Mouse (Mus musculus): ENCODE results near the gene Nemp1. TPM values are rescaled to one million over a fixed set of nuclear protein-coding genes. Genes with fewer than 3 reads are reported as not detected.

Nemp1 gene
- polyA plus RNA-seq, 1 experiment from 2014 or later: 8.3 TPM

- H3K27ac ChIP-seq (ENCODE audit: low read length): no peak overlapping the region
These were observed 71.6 kb downstream of the Nemp1 start for GRCm38 (mm10) chr10:127738151-127738882.

GRCm38 (mm10) chr10:127739083-127739660 is 72.5 kb downstream of the Nemp1 start, which contains the start of gene Zbtb39:
Gene Zbtb39, plus strand, starts transcription at chr10:127739538.
- peak; percentile 84 for ATAC-seq (replicated peaks; ENCODE audit: extremely low read depth, insufficient read depth, low FRiP score)
- H3K9me3 ChIP-seq (replicated peaks; ENCODE audit: control insufficient read depth, low read length): no peaks in the 10 kb centered on the region
- peak within 1 kb of the TSS; percentile 79 for H3K4me2 ChIP-seq (ENCODE audit: low read depth, low read length)
- peak within 1 kb of the TSS; percentile 85 for H3K4me3 ChIP-seq (ENCODE audit: low read length)
- under 1% methylated on average over 39 of the region's 61 CpGs for WGBS
- peak within 1 kb of the TSS; percentile 92 for H3K9ac ChIP-seq (ENCODE audit: low read length)
- peaks cover 27% of the 10 kb centered on the region for H3K36me3 ChIP-seq (ENCODE audit: control insufficient read depth, insufficient read depth)
- peak within 1 kb of the TSS; percentile 73 for H3K27ac ChIP-seq (ENCODE audit: low read length)
- H3K27me3 ChIP-seq (ENCODE audit: control insufficient read depth, insufficient read depth, low read length): no peaks in the 10 kb centered on the region
- peaks cover 7% of the 10 kb centered on the region for H3K4me1 ChIP-seq (ENCODE audit: control insufficient read depth, insufficient read depth, low read length)

More at GRCm38 (mm10) chr10:127738151-127738882, 71.6 kb downstream of the Nemp1 start:
- Histone ChIP-seq H3K36me3 (ENCODE audit: control insufficient read depth, insufficient read depth) (peaks cover 18% of the 10 kb centered on the region), H3K4me2 (ENCODE audit: low read depth, low read length) (peak overlapping the region; percentile 64), H3K4me1 (ENCODE audit: control insufficient read depth, insufficient read depth, low read length) (peaks cover 7% of the 10 kb centered on the region), H3K27me3 (ENCODE audit: control insufficient read depth, insufficient read depth, low read length) (no peaks in the 10 kb centered on the region), H3K9ac (ENCODE audit: low read length) (no peak overlapping the region; the same call in 1 of the 2 replicates), H3K9me3 (replicated peaks; ENCODE audit: control insufficient read depth, low read length) (no peaks in the 10 kb centered on the region), H3K4me3 (ENCODE audit: low read length) (no peak overlapping the region)
- 35% methylated on average over 13 of the region's 13 CpGs for WGBS
- ATAC-seq (replicated peaks; ENCODE audit: extremely low read depth, insufficient read depth, low FRiP score): no peak

GRCm38 (mm10) chr10:127739661-127740161 is 73.0 kb downstream of the Nemp1 start:
- Histone ChIP-seq H3K36me3 (ENCODE audit: control insufficient read depth, insufficient read depth) (peaks cover 32% of the 10 kb centered on the region), H3K9ac (ENCODE audit: low read length) (peak overlapping the region; percentile 92), H3K4me3 (ENCODE audit: low read length) (peak overlapping the region; percentile 85), H3K27me3 (ENCODE audit: control insufficient read depth, insufficient read depth, low read length) (no peaks in the 10 kb centered on the region), H3K4me2 (ENCODE audit: low read depth, low read length) (peak overlapping the region; percentile 79), H3K27ac (ENCODE audit: low read length) (peak overlapping the region; percentile 73), H3K9me3 (replicated peaks; ENCODE audit: control insufficient read depth, low read length) (no peaks in the 10 kb centered on the region), H3K4me1 (ENCODE audit: control insufficient read depth, insufficient read depth, low read length) (peaks cover 7% of the 10 kb centered on the region)
- peak; percentile 53 for ATAC-seq (replicated peaks; ENCODE audit: extremely low read depth, insufficient read depth, low FRiP score)
- WGBS: under 1% methylated on average over 44 of the region's 55 CpGs

- H3K4me1 ChIP-seq (ENCODE audit: control insufficient read depth, insufficient read depth, low read length): peaks cover 5% of the 10 kb centered on the region
- H3K36me3 ChIP-seq (ENCODE audit: control insufficient read depth, insufficient read depth): peaks cover 35% of the 10 kb centered on the region
- H3K9me3 ChIP-seq (replicated peaks; ENCODE audit: control insufficient read depth, low read length): no peaks in the 10 kb centered on the region
- H3K4me3 ChIP-seq (ENCODE audit: low read length): no peak overlapping the region
- H3K9ac ChIP-seq (ENCODE audit: low read length): no peak overlapping the region
- no peak for ATAC-seq (replicated peaks; ENCODE audit: extremely low read depth, insufficient read depth, low FRiP score)
- WGBS: 63% methylated on average over 5 of the region's 5 CpGs
- H3K4me2 ChIP-seq (ENCODE audit: low read depth, low read length): no peak overlapping the region
- H3K27me3 ChIP-seq (ENCODE audit: control insufficient read depth, insufficient read depth, low read length): no peaks in the 10 kb centered on the region
- H3K27ac ChIP-seq (ENCODE audit: low read length): no peak overlapping the region
These were observed 78.0 kb downstream of the Nemp1 start for GRCm38 (mm10) chr10:127744661-127745060.

GRCm38 (mm10) chr10:127745886-127746285 is 79.2 kb downstream of the Nemp1 start:
- Histone ChIP-seq H3K36me3 (ENCODE audit: control insufficient read depth, insufficient read depth) (peaks cover 35% of the 10 kb centered on the region), H3K9me3 (replicated peaks; ENCODE audit: control insufficient read depth, low read length) (no peaks in the 10 kb centered on the region), H3K9ac (ENCODE audit: low read length) (no peak overlapping the region), H3K4me3 (ENCODE audit: low read length) (no peak overlapping the region), H3K4me2 (ENCODE audit: low read depth, low read length) (no peak overlapping the region), H3K27ac (ENCODE audit: low read length) (no peak overlapping the region), H3K27me3 (ENCODE audit: control insufficient read depth, insufficient read depth, low read length) (no peaks in the 10 kb centered on the region), H3K4me1 (ENCODE audit: control insufficient read depth, insufficient read depth, low read length) (no peaks in the 10 kb centered on the region)
- no peak for ATAC-seq (replicated peaks; ENCODE audit: extremely low read depth, insufficient read depth, low FRiP score)
- WGBS: 61% methylated on average over 5 of the region's 5 CpGs

- H3K4me1 ChIP-seq (ENCODE audit: control insufficient read depth, insufficient read depth, low read length): no peaks in the 10 kb centered on the region
- H3K27ac ChIP-seq (ENCODE audit: low read length): 0 out of 2 replicates have a peak overlapping the region, but pooled peaks have one; percentile 37
- no peak overlapping the region for H3K4me3 ChIP-seq (ENCODE audit: low read length)
- no peaks in the 10 kb centered on the region for H3K27me3 ChIP-seq (ENCODE audit: control insufficient read depth, insufficient read depth, low read length)
- H3K9ac ChIP-seq (ENCODE audit: low read length): peak overlapping the region; percentile 34; the same call in 1 of the 2 replicates
- no peaks in the 10 kb centered on the region for H3K9me3 ChIP-seq (replicated peaks; ENCODE audit: control insufficient read depth, low read length)
- 83% methylated on average over 8 of the region's 8 CpGs for WGBS
- peak overlapping the region; percentile 35 for H3K4me2 ChIP-seq (ENCODE audit: low read depth, low read length)
- ATAC-seq (replicated peaks; ENCODE audit: extremely low read depth, insufficient read depth, low FRiP score): no peak
- H3K36me3 ChIP-seq (ENCODE audit: control insufficient read depth, insufficient read depth): peaks cover 25% of the 10 kb centered on the region
These were observed 80.6 kb downstream of the Nemp1 start for GRCm38 (mm10) chr10:127747254-127747653.

GRCm38 (mm10) chr10:127748847-127749612 is 82.3 kb downstream of the Nemp1 start:
- Histone ChIP-seq H3K27ac (ENCODE audit: low read length) (peak overlapping the region; percentile 61), H3K4me2 (ENCODE audit: low read depth, low read length) (peak overlapping the region; percentile 35), H3K27me3 (ENCODE audit: control insufficient read depth, insufficient read depth, low read length) (no peaks in the 10 kb centered on the region), H3K36me3 (ENCODE audit: control insufficient read depth, insufficient read depth) (peaks cover 10% of the 10 kb centered on the region), H3K4me1 (ENCODE audit: control insufficient read depth, insufficient read depth, low read length) (no peaks in the 10 kb centered on the region), H3K4me3 (ENCODE audit: low read length) (peak overlapping the region; percentile 33), H3K9ac (ENCODE audit: low read length) (no peak overlapping the region; the same call in 1 of the 2 replicates), H3K9me3 (replicated peaks; ENCODE audit: control insufficient read depth, low read length) (no peaks in the 10 kb centered on the region)
- peak; percentile 57 for ATAC-seq (replicated peaks; ENCODE audit: extremely low read depth, insufficient read depth, low FRiP score)
- WGBS: 17% methylated on average over 8 of the region's 8 CpGs

- no peak for ATAC-seq (replicated peaks; ENCODE audit: extremely low read depth, insufficient read depth, low FRiP score)
- Histone ChIP-seq H3K4me3 (ENCODE audit: low read length) (peak overlapping the region; percentile 33), H3K4me2 (ENCODE audit: low read depth, low read length) (peak overlapping the region; percentile 35), H3K27me3 (ENCODE audit: control insufficient read depth, insufficient read depth, low read length) (no peaks in the 10 kb centered on the region), H3K27ac (ENCODE audit: low read length) (peak overlapping the region; percentile 61), H3K9ac (ENCODE audit: low read length) (peak overlapping the region; percentile 60), H3K9me3 (replicated peaks; ENCODE audit: control insufficient read depth, low read length) (no peaks in the 10 kb centered on the region), H3K36me3 (ENCODE audit: control insufficient read depth, insufficient read depth) (peaks cover 2% of the 10 kb centered on the region; the same call in 1 of the 2 replicates), H3K4me1 (ENCODE audit: control insufficient read depth, insufficient read depth, low read length) (peaks cover 2% of the 10 kb centered on the region; the same call in 1 of the 2 replicates)
- WGBS: 38% methylated on average over 24 of the region's 24 CpGs
These were observed 83.6 kb downstream of the Nemp1 start for GRCm38 (mm10) chr10:127750136-127750777.

Measured in heart, embryonic 16.5 days (tissue).